Mouse (Mus musculus): ENCODE measurements around the gene Ncoa4. TPM values are rescaled to one million over a fixed set of nuclear protein-coding genes. Genes with fewer than 3 reads are reported as not detected.
"Not testable (repeated sequence)": the region's sequence is repeated elsewhere in the genome, so short reads cannot be mapped to it uniquely, and the experiment has no call there.

Gene Ncoa4
- total RNA-seq, 2 experiments from 2014 or later: 107 to 112 TPM

GRCm38 (mm10) chr14:32192437-32192836 is 32.8 kb downstream of the Ncoa4 start:
- peak; percentile 24 to 56 for DNase-seq (ENCODE audit: low spot score in 2 of 2)

GRCm38 (mm10) chr14:32193557-32193956 is 33.9 kb downstream of the Ncoa4 start:
- DNase-seq (ENCODE audit: low spot score in 2 of 2): not testable (repeated sequence)

GRCm38 (mm10) chr14:32201354-32201753 is 41.7 kb downstream of the Ncoa4 start:
- DNase-seq (ENCODE audit: low spot score in 2 of 2): no peak

- DNase-seq (ENCODE audit: low spot score in 2 of 2): peak; percentile 86 to 92
These were observed 42.3 kb downstream of the Ncoa4 start, which contains the start of the genes Timm23 and Parg for GRCm38 (mm10) chr14:32201791-32202451. Timm23 (minus strand) TSS chr14:32201898. Parg (plus strand) TSS chr14:32201949.

GRCm38 (mm10) chr14:32226601-32227000 is 66.9 kb downstream of the Ncoa4 start:
- no peak for DNase-seq (ENCODE audit: low spot score in 2 of 2)

- peak; percentile 22 to 82 for DNase-seq (ENCODE audit: low spot score in 2 of 2)
These were observed 69.3 kb downstream of the Ncoa4 start for GRCm38 (mm10) chr14:32228996-32229395.

Other genes with a start within 250 kb of the Ncoa4 start
- 1 to 10 TPM; 2.0 to 2.4 TPM for gene Galnt15, start 130.9 kb upstream of the Ncoa4 start, total RNA-seq (2021)
- gene Oxnad1, start 74.5 kb upstream of the Ncoa4 start, total RNA-seq (2021): 10 to 100 TPM; 15.1 to 15.5 TPM
- 10 to 100 TPM; 35.2 to 36.2 TPM for gene Dph3, start 74.1 kb upstream of the Ncoa4 start, total RNA-seq (2021)
- not detected for gene Msmb, start 17.8 kb upstream of the Ncoa4 start, total RNA-seq (2021)
- gene Timm23, start 42.0 kb downstream of the Ncoa4 start, total RNA-seq (2021): 10 to 100 TPM; 72.7 to 74.1 TPM
- gene Parg, start 42.1 kb downstream of the Ncoa4 start, total RNA-seq (2021): 10 to 100 TPM; 39.2 to 47.4 TPM
- 100 to 1,000 TPM; 103 to 111 TPM for gene Ogdhl, start 162.2 kb downstream of the Ncoa4 start, total RNA-seq (2021)
- gene 1700024G13Rik, start 228.5 kb downstream of the Ncoa4 start, total RNA-seq (2021): under 1 TPM in 1 of 2 experiments, not detected in 1; 0.52 TPM